Mouse (Mus musculus): ENCODE results near the gene Tmem50b. TPM values are rescaled to one million over a fixed set of nuclear protein-coding genes. Genes with fewer than 3 reads are reported as not detected.

Gene Tmem50b
- polyA plus RNA-seq, 1 experiment, result 37.8 TPM

GRCm38 (mm10) chr16:91548586-91548985, 49.0 kb downstream of the Tmem50b start:
- Histone ChIP-seq H3K27ac (ENCODE audit: control insufficient read depth, insufficient read depth, low read length) (no peak overlapping the region), H3K27me3 (ENCODE audit: control insufficient read depth, insufficient read depth, low read length) (no peaks in the 10 kb centered on the region), H3K4me3 (ENCODE audit: control insufficient read depth, insufficient read depth, low read length) (no peak overlapping the region), H3K36me3 (ENCODE audit: control insufficient read depth, insufficient read depth, low read length) (no peaks in the 10 kb centered on the region), H3K4me1 (replicated peaks; ENCODE audit: control insufficient read depth, insufficient read depth, low read length) (peaks cover 39% of the 10 kb centered on the region)
- 42% methylated on average over 5 of the region's 5 CpGs for WGBS
- DNase-seq, result no peak
- no peak for TF ChIP-seq POLR2A (IDR thresholded peaks at IDR 0.05; ENCODE audit: control insufficient read depth, extremely low read depth, insufficient read depth, low read length, poor library complexity)
- TF ChIP-seq CTCF (IDR thresholded peaks at IDR 0.05; ENCODE audit: borderline replicate concordance, control insufficient read depth, extremely low read depth, insufficient read depth, low read length, poor library complexity), result no peak

GRCm38 (mm10) chr16:91547974-91548373, 49.6 kb downstream of the Tmem50b start:
- Histone ChIP-seq H3K27ac (ENCODE audit: control insufficient read depth, insufficient read depth, low read length) (peak overlapping the region; percentile 41; the same call in 1 of the 2 replicates), H3K4me3 (ENCODE audit: control insufficient read depth, insufficient read depth, low read length) (peak overlapping the region; percentile 90), H3K36me3 (ENCODE audit: control insufficient read depth, insufficient read depth, low read length) (no peaks in the 10 kb centered on the region), H3K27me3 (ENCODE audit: control insufficient read depth, insufficient read depth, low read length) (no peaks in the 10 kb centered on the region), H3K4me1 (replicated peaks; ENCODE audit: control insufficient read depth, insufficient read depth, low read length) (peaks cover 35% of the 10 kb centered on the region)
- TF ChIP-seq CTCF (IDR thresholded peaks at IDR 0.05; ENCODE audit: borderline replicate concordance, control insufficient read depth, extremely low read depth, insufficient read depth, low read length, poor library complexity), result no peak
- TF ChIP-seq POLR2A (IDR thresholded peaks at IDR 0.05; ENCODE audit: control insufficient read depth, extremely low read depth, insufficient read depth, low read length, poor library complexity), result no peak
- WGBS, result 34% methylated on average over 5 of the region's 5 CpGs
- DNase-seq, result no peak

- peak; percentile 63 for DNase-seq
- TF ChIP-seq CTCF (IDR thresholded peaks at IDR 0.05; ENCODE audit: borderline replicate concordance, control insufficient read depth, extremely low read depth, insufficient read depth, low read length, poor library complexity), result no peak
- TF ChIP-seq POLR2A (IDR thresholded peaks at IDR 0.05; ENCODE audit: control insufficient read depth, extremely low read depth, insufficient read depth, low read length, poor library complexity), result 0 out of 2 replicates have a peak, but pooled peaks have one; percentile 25
- Histone ChIP-seq H3K27ac (ENCODE audit: control insufficient read depth, insufficient read depth, low read length) (peak within 1 kb of the TSS; percentile 100), H3K36me3 (ENCODE audit: control insufficient read depth, insufficient read depth, low read length) (no peaks in the 10 kb centered on the region), H3K4me3 (ENCODE audit: control insufficient read depth, insufficient read depth, low read length) (peak within 1 kb of the TSS; percentile 90), H3K27me3 (ENCODE audit: control insufficient read depth, insufficient read depth, low read length) (no peaks in the 10 kb centered on the region), H3K4me1 (replicated peaks; ENCODE audit: control insufficient read depth, insufficient read depth, low read length) (peaks cover 35% of the 10 kb centered on the region)
- under 1% methylated on average over 72 of the region's 74 CpGs for WGBS
These were observed 50.5 kb downstream of the Tmem50b start, which contains the start of gene Ifngr2 for GRCm38 (mm10) chr16:91546836-91547741. Ifngr2 (plus strand) TSS chr16:91547072.

GRCm38 (mm10) chr16:91546391-91546835, 51.2 kb downstream of the Tmem50b start:
- Histone ChIP-seq H3K4me1 (replicated peaks; ENCODE audit: control insufficient read depth, insufficient read depth, low read length) (peaks cover 41% of the 10 kb centered on the region), H3K27me3 (ENCODE audit: control insufficient read depth, insufficient read depth, low read length) (no peaks in the 10 kb centered on the region), H3K36me3 (ENCODE audit: control insufficient read depth, insufficient read depth, low read length) (no peaks in the 10 kb centered on the region), H3K4me3 (ENCODE audit: control insufficient read depth, insufficient read depth, low read length) (peak overlapping the region; percentile 90), H3K27ac (ENCODE audit: control insufficient read depth, insufficient read depth, low read length) (peak overlapping the region; percentile 100)
- WGBS, result 3% methylated on average over 14 of the region's 14 CpGs
- no peak for TF ChIP-seq CTCF (IDR thresholded peaks at IDR 0.05; ENCODE audit: borderline replicate concordance, control insufficient read depth, extremely low read depth, insufficient read depth, low read length, poor library complexity)
- TF ChIP-seq POLR2A (IDR thresholded peaks at IDR 0.05; ENCODE audit: control insufficient read depth, extremely low read depth, insufficient read depth, low read length, poor library complexity), result no peak
- peak; percentile 46 for DNase-seq

- Histone ChIP-seq H3K27ac (ENCODE audit: control insufficient read depth, insufficient read depth, low read length) (peak overlapping the region; percentile 100), H3K27me3 (ENCODE audit: control insufficient read depth, insufficient read depth, low read length) (no peaks in the 10 kb centered on the region), H3K4me1 (replicated peaks; ENCODE audit: control insufficient read depth, insufficient read depth, low read length) (peaks cover 44% of the 10 kb centered on the region), H3K36me3 (ENCODE audit: control insufficient read depth, insufficient read depth, low read length) (no peaks in the 10 kb centered on the region), H3K4me3 (ENCODE audit: control insufficient read depth, insufficient read depth, low read length) (peak overlapping the region; percentile 90)
- no peak for TF ChIP-seq CTCF (IDR thresholded peaks at IDR 0.05; ENCODE audit: borderline replicate concordance, control insufficient read depth, extremely low read depth, insufficient read depth, low read length, poor library complexity)
- TF ChIP-seq POLR2A (IDR thresholded peaks at IDR 0.05; ENCODE audit: control insufficient read depth, extremely low read depth, insufficient read depth, low read length, poor library complexity), result peak; percentile 72
- 5% methylated on average over 10 of the region's 10 CpGs for WGBS
- DNase-seq, result peak; percentile 75
These were observed 51.9 kb downstream of the Tmem50b start for GRCm38 (mm10) chr16:91545597-91546281.

GRCm38 (mm10) chr16:91543619-91544018, 54.0 kb downstream of the Tmem50b start:
- peaks cover 50% of the 10 kb centered on the region for H3K4me1 ChIP-seq (replicated peaks; ENCODE audit: control insufficient read depth, insufficient read depth, low read length)
- H3K4me3 ChIP-seq (ENCODE audit: control insufficient read depth, insufficient read depth, low read length), result no peak overlapping the region
- DNase-seq, result no peak
- TF ChIP-seq CTCF (IDR thresholded peaks at IDR 0.05; ENCODE audit: borderline replicate concordance, control insufficient read depth, extremely low read depth, insufficient read depth, low read length, poor library complexity), result no peak
- no peak for TF ChIP-seq POLR2A (IDR thresholded peaks at IDR 0.05; ENCODE audit: control insufficient read depth, extremely low read depth, insufficient read depth, low read length, poor library complexity)
- no peak overlapping the region for H3K27ac ChIP-seq (ENCODE audit: control insufficient read depth, insufficient read depth, low read length)
- H3K36me3 ChIP-seq (ENCODE audit: control insufficient read depth, insufficient read depth, low read length), result no peaks in the 10 kb centered on the region
- 98% methylated on average over 1 of the region's 1 CpGs for WGBS
- no peaks in the 10 kb centered on the region for H3K27me3 ChIP-seq (ENCODE audit: control insufficient read depth, insufficient read depth, low read length)
